Mouse (Mus musculus) gastrocnemius, postnatal 25 days (tissue): ENCODE data around the gene Gm10309. TPM values are rescaled to one million over a fixed set of nuclear protein-coding genes. Genes with fewer than 3 reads are reported as not detected.

Source experiments
- DNase-seq: peaks from one replicate; pipeline ENCODE4 v3.0.0; 2022
- total RNA-seq, 2 experiments: library from RNA; stranded (reverse); gene quantifications; 1 replicate in 1 of 2; 2 replicates in 1 of 2; pipeline ENCODE4 v1.2.3; 2021

Gene Gm10309
- total RNA-seq, 2 experiments from 2014 or later, result not detected

DNA sequence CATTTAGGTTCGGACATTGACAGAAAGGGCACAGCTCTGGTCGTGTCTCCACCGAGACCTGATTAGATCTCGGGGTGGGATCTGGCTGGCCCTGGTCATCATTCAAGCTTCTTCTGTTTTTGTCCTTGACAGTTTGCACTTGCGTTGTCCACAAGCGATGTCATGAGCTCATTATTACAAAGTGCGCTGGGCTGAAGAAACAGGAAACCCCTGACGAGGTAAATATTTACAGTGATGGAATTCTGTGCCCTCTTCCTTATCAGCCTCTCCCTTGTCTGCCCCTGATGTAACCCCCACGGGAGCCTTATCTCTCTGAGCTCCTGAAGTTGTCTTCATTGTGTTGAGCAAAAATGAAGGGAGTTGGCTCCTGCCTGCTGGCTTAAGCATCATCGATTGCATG lies 28.4 kb downstream of the Gm10309 start:
- no peak for DNase-seq

GRCm38 (mm10) chr17:86471684-86472083 lies 33.3 kb downstream of the Gm10309 start:
- DNase-seq, result no peak

GRCm38 (mm10) chr17:86470160-86470559 lies 34.9 kb downstream of the Gm10309 start:
- no peak for DNase-seq

- DNase-seq, result no peak
Observed at GRCm38 (mm10) chr17:86467967-86468366, 37.1 kb downstream of the Gm10309 start.

GRCm38 (mm10) chr17:86467291-86467898 lies 37.6 kb downstream of the Gm10309 start:
- no peak for DNase-seq

DNA sequence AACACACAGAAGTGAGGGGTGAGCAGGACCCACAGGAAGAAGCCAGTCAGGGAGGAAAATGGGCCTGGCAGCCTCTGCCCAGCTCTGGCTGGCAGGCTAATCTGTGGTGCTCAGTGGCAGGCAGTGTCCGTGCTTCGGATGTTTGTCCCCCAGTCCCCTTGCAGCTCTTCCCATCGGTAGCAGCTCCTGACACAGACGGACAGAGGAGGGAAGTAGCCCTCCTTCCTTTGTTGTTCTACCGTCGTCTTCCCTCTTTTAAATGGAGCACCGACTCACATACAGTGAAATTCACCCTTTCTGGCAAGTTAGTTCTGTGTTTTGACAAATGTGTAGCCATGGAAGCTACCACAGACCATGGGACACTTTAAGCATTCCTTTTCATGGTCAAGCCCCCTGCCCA lies 38.2 kb downstream of the Gm10309 start:
- DNase-seq, result no peak

DNA sequence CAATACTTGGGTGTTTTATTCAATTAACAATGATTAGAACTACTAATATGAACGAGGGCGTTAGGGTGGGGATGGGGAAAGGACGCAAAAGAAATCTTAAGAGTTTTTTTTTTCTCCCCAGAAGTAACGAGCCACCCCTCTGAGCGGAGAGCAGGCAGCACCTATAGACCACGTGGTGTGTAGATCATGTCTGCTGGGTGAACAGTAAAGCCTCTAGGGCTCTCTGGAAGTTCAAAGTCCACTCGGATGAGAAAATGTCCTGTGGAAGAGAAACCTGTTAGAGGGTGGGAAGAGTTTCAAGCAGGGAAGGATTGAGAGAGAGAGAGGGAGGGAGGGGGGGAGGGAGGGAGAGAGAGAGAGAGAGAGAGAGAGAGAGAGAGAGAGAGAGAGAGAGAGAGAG lies 38.6 kb downstream of the Gm10309 start:
- no peak for DNase-seq

- DNase-seq, result no peak
Observed at GRCm38 (mm10) chr17:86465865-86466264, 39.2 kb downstream of the Gm10309 start.

- DNase-seq, result no peak
Observed at GRCm38 (mm10) chr17:86464689-86465363, 40.2 kb downstream of the Gm10309 start.

DNA sequence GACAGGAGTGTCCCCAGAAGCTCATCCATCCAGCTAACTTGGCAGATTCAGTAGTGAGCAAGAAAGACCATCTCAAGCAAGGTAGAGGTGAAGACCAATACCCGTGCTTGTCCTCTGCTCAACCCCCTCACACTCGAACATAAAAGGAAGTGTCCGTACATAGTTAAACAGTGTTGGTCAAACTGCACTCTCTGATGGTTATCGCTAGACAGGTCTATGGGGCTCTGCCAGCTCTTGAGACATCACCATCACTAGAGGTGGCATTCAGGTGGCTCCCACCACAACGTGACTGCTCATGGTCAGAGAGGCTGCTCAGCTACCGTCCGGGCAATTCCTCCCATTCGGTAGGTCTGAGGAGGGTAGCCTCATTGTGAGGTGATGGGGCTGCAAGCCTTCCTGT lies 40.8 kb downstream of the Gm10309 start:
- DNase-seq, result no peak

- DNase-seq, result no peak
Observed at GRCm38 (mm10) chr17:86463369-86463768, 41.7 kb downstream of the Gm10309 start.

DNA sequence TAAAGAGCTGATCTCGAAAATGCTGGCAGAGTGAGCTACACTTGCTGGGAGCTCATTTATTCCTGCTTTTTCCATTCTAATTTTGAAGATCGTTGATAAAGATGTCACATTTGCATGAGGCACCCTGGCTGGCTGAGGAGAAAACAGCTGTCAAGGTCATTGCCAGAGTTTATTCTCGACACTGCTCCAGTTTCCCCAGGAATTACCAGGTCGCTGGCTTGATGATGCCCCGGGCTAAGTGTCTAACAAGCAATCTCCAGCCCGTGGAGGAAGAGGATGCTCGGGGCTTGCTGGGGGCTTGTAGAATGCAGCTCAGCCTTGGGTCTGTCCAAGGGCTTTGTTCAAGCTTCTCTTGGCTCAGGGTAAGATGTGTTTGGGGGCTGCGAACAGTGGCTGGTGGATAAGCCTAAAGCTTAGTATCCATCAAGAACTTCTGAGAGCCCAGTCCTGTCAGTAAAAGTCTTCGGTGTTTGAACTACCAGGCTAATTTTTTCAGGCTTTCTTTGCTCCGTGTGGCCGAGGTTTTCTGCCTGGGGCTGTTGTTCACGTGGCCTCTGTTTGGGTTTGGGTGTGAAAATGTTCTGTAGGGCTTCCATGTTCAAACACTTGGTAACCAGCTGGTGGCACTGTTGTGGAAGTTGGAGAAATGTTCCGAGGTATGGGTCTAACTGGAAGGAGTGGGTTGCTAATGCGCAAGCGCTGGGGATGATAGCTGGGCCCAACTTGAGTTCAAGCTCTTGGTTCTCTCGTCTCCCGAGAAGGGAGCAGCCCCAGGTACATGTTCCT lies 44.2 kb downstream of the Gm10309 start:
- no peak for DNase-seq

DNA sequence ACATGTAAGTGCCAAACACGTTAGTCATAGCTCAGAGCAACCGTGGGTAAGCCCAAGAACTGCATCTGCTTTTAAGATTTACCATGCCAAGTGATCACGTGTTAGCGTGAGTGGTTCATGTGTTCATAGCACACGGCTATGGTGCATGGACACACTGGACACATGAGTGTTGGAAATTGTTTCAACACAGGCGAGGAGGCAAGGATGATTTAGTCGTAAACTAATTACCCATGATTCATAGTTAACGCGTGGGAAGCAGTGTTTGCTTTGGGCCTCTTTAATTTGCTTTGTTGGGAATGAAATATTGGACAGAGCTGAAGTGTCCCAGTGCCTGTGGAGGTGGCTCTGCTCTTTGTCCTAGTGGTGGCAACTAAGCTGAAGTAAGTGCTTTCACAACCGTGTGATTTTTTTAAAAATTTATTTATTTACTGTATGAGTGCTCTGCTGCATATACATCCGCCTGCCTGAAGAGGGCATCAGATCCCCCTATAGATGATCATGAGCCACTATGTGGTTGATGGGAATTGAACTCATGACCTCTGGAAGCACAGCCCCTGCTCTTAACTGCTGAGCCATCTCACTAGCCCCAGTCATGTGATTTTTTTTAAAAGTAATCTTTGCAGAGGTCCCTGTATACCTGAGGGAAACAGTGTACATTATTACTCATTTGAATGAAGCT lies 46.6 kb downstream of the Gm10309 start:
- DNase-seq, result no peak

DNA sequence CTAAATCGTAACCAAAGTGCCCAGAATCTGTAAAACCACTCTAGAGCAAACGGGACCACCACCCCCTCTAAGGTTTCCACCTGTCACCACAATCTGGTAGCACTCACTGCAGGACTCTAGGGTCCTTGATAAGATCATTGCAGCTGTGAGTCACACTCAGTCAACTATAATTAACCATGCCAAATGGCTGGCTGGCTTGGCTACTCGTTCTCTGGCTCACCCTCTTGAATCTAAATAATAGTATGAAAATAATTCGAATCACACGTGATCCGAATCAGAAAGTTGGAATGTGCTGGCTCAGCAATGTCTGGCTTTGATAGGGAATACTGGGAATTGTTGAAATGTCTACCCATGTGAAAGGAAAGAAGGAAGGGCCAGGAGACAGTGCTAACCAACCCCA lies 48.5 kb downstream of the Gm10309 start:
- DNase-seq, result no peak

- no peak for DNase-seq
Observed at GRCm38 (mm10) chr17:86454351-86454706, 50.7 kb downstream of the Gm10309 start.

DNA sequence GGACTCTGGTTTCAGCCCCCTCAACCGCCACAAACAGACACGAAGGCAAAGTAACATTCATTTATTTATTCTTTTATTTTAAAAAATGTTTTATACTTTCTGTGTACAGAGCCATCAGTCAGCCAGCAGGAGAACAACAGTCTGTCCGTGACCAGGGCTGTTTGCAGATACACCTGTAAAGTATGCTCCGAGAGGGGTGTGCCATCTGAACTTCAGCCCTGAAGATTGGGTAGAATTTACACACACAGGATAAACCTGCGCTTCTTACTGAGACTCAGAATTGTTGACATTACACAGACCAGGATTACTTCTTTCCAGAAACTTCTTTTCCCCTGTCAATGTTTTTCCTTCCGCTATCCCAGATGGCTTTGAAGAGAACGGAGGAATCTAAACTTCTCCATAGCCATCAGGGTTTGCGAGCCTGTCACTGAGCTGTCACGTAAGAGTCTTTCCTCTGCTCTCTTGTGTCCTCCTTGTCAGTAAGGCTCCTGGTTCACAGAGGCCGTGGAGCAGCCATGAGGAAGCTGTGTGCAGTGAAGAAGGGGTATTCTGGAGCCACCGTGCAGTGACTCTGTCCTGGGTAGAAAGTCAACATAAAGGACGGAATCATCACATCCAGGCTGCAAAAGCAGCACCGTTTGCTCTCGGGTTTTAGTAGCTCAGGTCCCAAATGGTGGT lies 51.2 kb downstream of the Gm10309 start:
- DNase-seq, result no peak

GRCm38 (mm10) chr17:86452934-86453333 lies 52.1 kb downstream of the Gm10309 start:
- no peak for DNase-seq

Other genes with a start within 250 kb of the Gm10309 start
- gene Epas1, start 248.5 kb upstream of the Gm10309 start, total RNA-seq, result 100 to 1,000 TPM in 1 of 2 experiments, 10 to 100 TPM in 1; 91.3 to 110 TPM